Mouse (Mus musculus): ENCODE measurements around the gene Unc13d. TPM values are rescaled to one million over a fixed set of nuclear protein-coding genes. Genes with fewer than 3 reads are reported as not detected.

The Unc13d gene
- total and polyA plus RNA-seq, 3 experiments = 8.9 to 15.7 (median 14.0) TPM

DNA sequence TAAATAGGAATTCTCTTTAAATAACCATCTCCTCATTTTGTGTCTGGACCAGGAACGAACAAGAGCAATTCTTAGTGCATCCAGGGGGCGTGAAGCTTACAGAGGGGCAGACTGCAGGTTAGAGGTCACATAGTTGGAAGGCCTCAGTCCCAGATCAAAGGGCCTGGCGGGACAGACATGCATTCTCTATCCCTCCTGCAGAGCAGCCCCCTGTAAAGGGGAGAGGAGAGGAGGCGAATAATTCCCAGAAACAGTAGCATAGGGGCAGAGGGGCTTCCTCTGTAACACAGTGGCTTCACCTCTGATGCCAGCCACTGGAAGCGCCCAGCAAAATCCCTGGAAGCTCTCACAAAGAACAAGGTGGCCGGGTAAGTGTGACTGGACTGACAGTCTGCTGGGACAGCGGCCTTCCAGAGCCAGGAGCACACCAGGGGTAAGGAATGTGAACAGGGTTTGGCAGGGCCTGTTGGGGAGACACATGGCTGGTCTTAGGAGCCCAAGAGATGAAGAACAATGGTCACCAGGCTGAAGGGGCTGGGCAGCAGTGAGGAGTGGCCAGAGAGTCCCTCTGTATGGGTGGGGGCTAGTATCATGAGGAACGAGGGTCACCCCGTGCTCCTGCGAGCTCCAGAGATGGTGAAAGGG, 1.0 kb upstream of the Unc13d start:
- TF ChIP-seq MAZ (IDR thresholded peaks at IDR 0.05; ENCODE audit: low read depth, low read length) (no peak), CHD2 (IDR thresholded peaks at IDR 0.05; ENCODE audit: low read length) (no peak), MAX (IDR thresholded peaks at IDR 0.05; ENCODE audit: low read length) (no peak), ZKSCAN1 (IDR thresholded peaks at IDR 0.05; ENCODE audit: borderline replicate concordance, low read depth, low read length) (no peak), GABPA (IDR thresholded peaks at IDR 0.05; ENCODE audit: insufficient replicate concordance, low read depth, low read length) (no peak), MXI1 (IDR thresholded peaks at IDR 0.05; ENCODE audit: low read depth, low read length) (no peak), ETS1 (conservative IDR thresholded peaks at IDR 0.05; ENCODE audit: low read depth, low read length) (no peak), IRF4 (IDR thresholded peaks at IDR 0.05; ENCODE audit: low read depth, low read length) (no peak), POLR2A (IDR thresholded peaks at IDR 0.05; ENCODE audit: low read depth, low read length) (no peak), ZNF384 (IDR thresholded peaks at IDR 0.05; ENCODE audit: low read depth, low read length) (no peak), SMC3 (IDR thresholded peaks at IDR 0.05; ENCODE audit: low read depth, low read length) (no peak), NELFE (IDR thresholded peaks at IDR 0.05; ENCODE audit: low read depth, low read length) (no peak), UBTF (IDR thresholded peaks at IDR 0.05; ENCODE audit: low read depth, low read length) (no peak), USF2 (conservative IDR thresholded peaks at IDR 0.05; ENCODE audit: low read depth, low read length) (no peak), USF1 (IDR thresholded peaks at IDR 0.05; ENCODE audit: low read depth, low read length) (no peak), MYC (IDR thresholded peaks at IDR 0.05; ENCODE audit: low read depth, low read length) (no peak), PAX5 (IDR thresholded peaks at IDR 0.05; ENCODE audit: low read length) (no peak), KAT2A (IDR thresholded peaks at IDR 0.05; ENCODE audit: insufficient replicate concordance, low read length) (no peak)
- Histone ChIP-seq H3K36me3 (replicated peaks in 1 of 2; ENCODE audit: control insufficient read depth in 1 of 2, insufficient read depth in 1 of 2, low read length in 1 of 2) (peaks cover 45 to 67% of the 10 kb centered on the region in 2 experiments), H3K4me1 (ENCODE audit: control insufficient read depth in 1 of 2, insufficient read depth in 2 of 2) (peaks cover 2 to 27% of the 10 kb centered on the region in 2 experiments; a peak in 2 of 4 replicates), H3K27me3 (replicated peaks) (no peaks in the 10 kb centered on the region), H3K27ac (ENCODE audit: insufficient read depth, low read depth) (no peak overlapping the region), H3K4me3 (replicated peaks in 1 of 3; ENCODE audit: low read depth in 2 of 3, low read length in 2 of 3, poor library complexity in 1 of 3) (no peak overlapping the region), H3K79me2 (replicated peaks; ENCODE audit: control insufficient read depth, extremely low read depth, insufficient read depth, poor library complexity, severe bottlenecking) (no peaks in the 10 kb centered on the region), H3K9ac (ENCODE audit: insufficient read depth, low read depth) (no peak overlapping the region), H3K4me2 (ENCODE audit: insufficient read depth, low read depth, poor library complexity, severe bottlenecking) (no peak overlapping the region), H3K9me3 (replicated peaks; ENCODE audit: low read length) (no peaks in the 10 kb centered on the region)
- in situ Hi-C loops (cut with MboI; ENCODE audit: low pct_ligation_motif_present, low pct_unique_long_range_greater_than_20kb, low sequenced_read_pairs) = no loop called here
- no peak for DNase-seq (ENCODE audit: extremely low read depth)
- dilution Hi-C loops (cut with MboI; ENCODE audit: extremely low pct_ligation_motif_present, extremely low pct_unique_long_range_greater_than_20kb, low sequenced_read_pairs) = no loop called here

DNA sequence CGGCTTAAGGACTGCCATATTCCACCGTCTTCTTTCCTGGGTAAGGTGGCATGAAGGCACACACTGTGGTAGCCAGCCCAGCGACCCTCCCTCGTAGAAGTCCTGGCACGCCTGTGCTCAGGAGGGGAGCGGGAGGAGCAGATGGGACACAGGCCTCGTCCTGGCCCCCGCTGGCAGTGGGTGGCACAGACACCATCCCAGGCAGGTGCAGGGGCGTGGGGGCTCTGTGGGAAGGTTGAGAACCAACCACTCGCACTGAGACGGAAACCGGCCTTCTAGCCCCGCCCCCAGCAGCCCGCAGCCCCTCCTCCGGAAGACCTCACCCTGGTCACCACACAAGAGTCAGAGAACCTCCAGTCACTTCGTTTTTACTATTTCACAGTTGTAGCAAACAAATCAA, 460 bp upstream of the Unc13d start:
- TF ChIP-seq ELF1 (IDR thresholded peaks at IDR 0.05; ENCODE audit: low read depth, low read length) (peak; percentile 49; the same call in 1 of the 2 replicates), JUN (IDR thresholded peaks at IDR 0.05; ENCODE audit: insufficient read depth, low read depth, low read length) (no peak), CTCF (conservative IDR thresholded peaks at IDR 0.05 in 1 of 2, IDR thresholded peaks at IDR 0.05 in 1 of 2; ENCODE audit: low read depth in 2 of 2, low read length in 2 of 2) (no peak), EP300 (IDR thresholded peaks at IDR 0.05; ENCODE audit: low read length) (no peak), ZC3H11A (IDR thresholded peaks at IDR 0.05; ENCODE audit: low read depth, low read length) (no peak), CHD2 (IDR thresholded peaks at IDR 0.05; ENCODE audit: low read length) (0 out of 2 replicates have a peak, but pooled peaks have one; percentile 15), POLR2AphosphoS2 (IDR thresholded peaks at IDR 0.05; ENCODE audit: low read depth, low read length) (peak; percentile 84), POLR2A (IDR thresholded peaks at IDR 0.05; ENCODE audit: low read depth, low read length) (peak; percentile 50; the same call in 1 of the 2 replicates)
- DNase-seq (ENCODE audit: extremely low read depth) = peak; percentile 65

More for the DNA sequence above, 460 bp upstream of the Unc13d start:
- H3K4me1 ChIP-seq (ENCODE audit: control insufficient read depth in 1 of 2, insufficient read depth in 2 of 2) = peaks cover 2 to 27% of the 10 kb centered on the region in 2 experiments; a peak in 2 of 4 replicates
- peak overlapping the region; percentile 55 to 59 (median 57) for H3K4me3 ChIP-seq (replicated peaks in 1 of 3; ENCODE audit: low read depth in 2 of 3, low read length in 2 of 3, poor library complexity in 1 of 3)
- H3K27me3 ChIP-seq (replicated peaks) = no peaks in the 10 kb centered on the region
- H3K27ac ChIP-seq (ENCODE audit: insufficient read depth, low read depth) = peak overlapping the region; percentile 50
- dilution Hi-C loops (cut with MboI; ENCODE audit: extremely low pct_ligation_motif_present, extremely low pct_unique_long_range_greater_than_20kb, low sequenced_read_pairs) = no loop called here
- H3K79me2 ChIP-seq (replicated peaks; ENCODE audit: control insufficient read depth, extremely low read depth, insufficient read depth, poor library complexity, severe bottlenecking) = no peaks in the 10 kb centered on the region
- peak overlapping the region; percentile 46 for H3K4me2 ChIP-seq (ENCODE audit: insufficient read depth, low read depth, poor library complexity, severe bottlenecking)
- H3K36me3 ChIP-seq (replicated peaks in 1 of 2; ENCODE audit: control insufficient read depth in 1 of 2, insufficient read depth in 1 of 2, low read length in 1 of 2) = peaks cover 39 to 67% of the 10 kb centered on the region in 2 experiments
- H3K9me3 ChIP-seq (replicated peaks; ENCODE audit: low read length) = no peaks in the 10 kb centered on the region
- in situ Hi-C loops (cut with MboI; ENCODE audit: low pct_ligation_motif_present, low pct_unique_long_range_greater_than_20kb, low sequenced_read_pairs) = no loop called here
- peak overlapping the region; percentile 22 for H3K9ac ChIP-seq (ENCODE audit: insufficient read depth, low read depth)
